Mouse (Mus musculus) spleen, adult 2 months (tissue): ENCODE results near the gene Muc4. TPM values are rescaled to one million over a fixed set of nuclear protein-coding genes. Genes with fewer than 3 reads are reported as not detected.

Experiments used
- DNase-seq, 2 experiments: peaks; one replicate each; pipeline versions ENCODE4 v3.0.0 to v3.0.0-alpha.2; 2012 to 2021; ENCODE audit warnings: low spot score in 2 of 2, low read depth in 1 of 2
- H3K27ac ChIP-seq: fragments of 200-500 bp; 2 replicates; pipeline ENCODE4 v1.5.1; 2012; ENCODE audit warnings: low read length, inconsistent platforms; ENCODE audit not compliant: insufficient read depth
- H3K27me3 ChIP-seq: fragments of 200-500 bp; 2 replicates; pipeline ENCODE4 v1.6.1; 2012; ENCODE audit warnings: mild to moderate bottlenecking, moderate library complexity, low read length, inconsistent platforms; ENCODE audit not compliant: control insufficient read depth, insufficient read depth
- H3K36me3 ChIP-seq: fragments of 200-500 bp; 2 replicates; pipeline ENCODE4 v1.6.1; 2012; ENCODE audit warnings: mild to moderate bottlenecking, low read length, inconsistent platforms; ENCODE audit not compliant: control insufficient read depth, insufficient read depth
- H3K4me1 ChIP-seq: fragments of 200-500 bp; 2 replicates; pipeline ENCODE4 v1.6.1; 2011; ENCODE audit warnings: inconsistent platforms; ENCODE audit not compliant: control insufficient read depth, insufficient read depth, insufficient read length
- H3K4me3 ChIP-seq: fragments of 200-500 bp; 2 replicates; pipeline ENCODE4 v1.5.1; 2011; ENCODE audit warnings: mild to moderate bottlenecking, inconsistent platforms; ENCODE audit not compliant: insufficient read depth, insufficient read length; ENCODE audit errors: extremely low read depth
- CTCF ChIP-seq: fragments of 200-500 bp; IDR thresholded peaks from 2 replicates; pipeline ENCODE4 v1.5.1; 2011; ENCODE audit warnings: mild to moderate bottlenecking, inconsistent platforms; ENCODE audit not compliant: insufficient read depth, insufficient read length, insufficient replicate concordance; ENCODE audit errors: extremely low read depth
- POLR2A ChIP-seq: fragments of 200-500 bp; IDR thresholded peaks from 2 replicates; pipeline ENCODE4 v1.6.1; 2011; ENCODE audit warnings: low read depth, low read length, inconsistent platforms
- WGBS: fragments of 180-500 bp; shearing (Covaris S2); methylation state at CpG from one replicate; pipeline ENCODE4 v1.1.7; 2018; 5-methylcytosine and 5-hydroxymethylcytosine counted together
- polyA plus RNA-seq: library from polyadenylated mRNA; depleted of rRNA; stranded (reverse); fragments of >200 nt; gene quantifications from 2 replicates; pipeline ENCODE4 v1.2.3, GENCODE M21; 2012; rRNA removed

The Muc4 gene
- polyA plus RNA-seq, result 0.06 and 0.07 TPM in 2 replicates

DNA sequence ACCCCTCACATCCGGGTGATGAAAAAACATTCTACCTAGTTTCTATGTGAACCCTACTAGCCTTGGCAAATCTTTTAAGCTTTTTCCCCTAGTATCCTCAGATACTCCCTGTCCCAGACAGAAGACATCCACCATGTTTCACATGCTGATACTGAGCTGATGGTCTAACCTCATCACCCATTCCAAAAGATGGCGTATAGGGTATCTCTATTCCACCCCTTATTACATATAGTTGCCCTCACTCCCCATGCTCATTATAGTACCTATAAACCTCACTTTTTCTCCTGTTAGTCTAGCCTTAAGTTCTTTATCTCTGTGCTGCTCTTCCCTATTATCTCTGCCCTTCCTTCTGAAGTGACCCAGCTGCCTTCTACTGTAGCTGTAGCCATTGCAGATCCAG lies at the start of gene Muc4:
Muc4 (plus strand) TSS at position 301 of the 400 bp plus-strand sequence.
- no peak within 1 kb of the TSS for H3K27ac ChIP-seq
- TF ChIP-seq POLR2A (no peak), CTCF (no peak)
- no peaks in the 10 kb centered on the region for H3K36me3 ChIP-seq
- H3K4me1 ChIP-seq, result no peaks in the 10 kb centered on the region
- no peak within 1 kb of the TSS for H3K4me3 ChIP-seq
- H3K27me3 ChIP-seq, result no peaks in the 10 kb centered on the region
- DNase-seq, result no peak
- 89% methylated on average over 2 of the region's 2 CpGs for WGBS

DNA sequence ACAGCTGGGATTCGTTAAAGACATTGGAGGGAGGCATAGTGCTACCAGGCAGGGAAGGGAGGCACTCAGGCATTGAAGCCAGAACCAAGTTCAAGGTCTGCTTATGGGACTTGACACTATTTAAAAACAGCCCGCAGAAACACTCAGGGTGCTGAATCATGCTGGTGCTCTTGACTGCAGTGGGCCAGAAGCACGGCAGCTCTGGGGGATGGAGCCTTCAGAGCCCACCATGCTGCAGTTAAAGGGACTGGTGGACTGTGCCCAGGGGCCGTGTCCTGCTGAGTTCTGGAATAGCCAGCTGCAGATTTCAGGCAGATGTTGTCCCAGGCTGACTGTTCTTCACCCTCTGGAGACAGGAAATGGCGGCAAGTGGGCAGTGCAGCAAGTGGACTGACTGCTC lies 49.7 kb upstream of the Muc4 start:
- no peak for TF ChIP-seq CTCF
- no peak for TF ChIP-seq POLR2A
- no peak overlapping the region for H3K27ac ChIP-seq

DNA sequence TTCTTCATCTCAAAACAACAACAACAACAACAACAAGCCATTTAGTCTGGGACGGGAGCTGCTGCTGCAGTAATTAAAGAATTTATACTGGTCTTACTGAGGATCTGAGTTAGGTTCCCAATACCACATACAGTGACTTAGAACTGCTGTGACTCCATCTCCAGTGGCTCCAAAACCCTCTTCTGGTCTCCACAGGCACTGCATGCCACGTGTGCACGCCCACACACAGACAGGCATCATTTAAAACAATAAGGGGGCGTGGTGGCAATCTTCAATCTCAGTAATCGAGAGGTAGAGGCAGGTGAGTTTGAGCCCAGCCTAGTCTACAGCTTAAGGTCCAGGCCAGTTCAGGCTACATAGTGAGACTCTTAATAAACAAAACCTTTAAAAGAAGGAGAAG lies 48.5 kb upstream of the Muc4 start:
- Histone ChIP-seq H3K4me3 (no peak overlapping the region), H3K36me3 (0 out of 2 replicates have a peak, but pooled peaks cover 3% of the 10 kb centered on the region), H3K27me3 (no peaks in the 10 kb centered on the region), H3K4me1 (no peaks in the 10 kb centered on the region), H3K27ac (no peak overlapping the region)
- TF ChIP-seq CTCF (no peak), POLR2A (no peak)
- no peak for DNase-seq
- 73% methylated on average over 5 of the region's 5 CpGs for WGBS

More for the DNA sequence above, 49.7 kb upstream of the Muc4 start:
- WGBS, result 62% methylated on average over 5 of the region's 5 CpGs
- H3K27me3 ChIP-seq, result no peaks in the 10 kb centered on the region
- H3K4me3 ChIP-seq, result no peak overlapping the region
- DNase-seq, result no peak
- no peaks in the 10 kb centered on the region for H3K4me1 ChIP-seq
- H3K36me3 ChIP-seq, result peaks cover 3% of the 10 kb centered on the region; the same call in 1 of the 2 replicates

DNA sequence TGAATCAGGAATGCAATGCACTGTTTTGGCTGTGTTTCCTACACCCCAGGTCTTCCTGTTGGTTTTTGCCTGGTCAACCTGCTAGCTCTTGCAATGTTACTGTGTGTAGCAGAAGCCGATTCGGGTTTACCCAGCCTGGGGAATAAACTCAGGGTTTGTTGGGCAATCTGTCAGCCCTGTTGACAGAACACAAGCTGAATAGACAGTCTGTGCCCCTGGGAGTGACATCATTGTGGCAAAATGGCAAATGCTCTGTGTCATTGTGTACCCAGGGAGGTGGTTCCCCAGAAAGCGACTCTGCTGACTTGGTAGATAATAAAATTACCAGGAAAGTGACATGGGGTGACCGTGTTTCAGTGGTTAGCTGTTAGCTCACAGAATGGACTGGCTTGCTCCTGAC lies 46.9 kb upstream of the Muc4 start:
- H3K4me3 ChIP-seq, result no peak overlapping the region
- no peak overlapping the region for H3K27ac ChIP-seq
- no peaks in the 10 kb centered on the region for H3K36me3 ChIP-seq
- TF ChIP-seq CTCF, result no peak
- no peak for TF ChIP-seq POLR2A
- no peak for DNase-seq
- 60% methylated on average over 4 of the region's 4 CpGs for whole genome bisulfite sequencing
- H3K27me3 ChIP-seq, result no peaks in the 10 kb centered on the region
- H3K4me1 ChIP-seq, result no peaks in the 10 kb centered on the region

GRCm38 (mm10) chr16:32689501-32689900 lies 46.2 kb upstream of the Muc4 start:
- DNase-seq, result peak; percentile 33 to 51
- H3K36me3 ChIP-seq, result no peaks in the 10 kb centered on the region
- peak; percentile 71; the same call in 1 of the 2 replicates for TF ChIP-seq CTCF
- TF ChIP-seq POLR2A, result no peak
- no peaks in the 10 kb centered on the region for H3K4me1 ChIP-seq
- no peak overlapping the region for H3K4me3 ChIP-seq
- H3K27ac ChIP-seq, result no peak overlapping the region
- H3K27me3 ChIP-seq, result no peaks in the 10 kb centered on the region
- 10% methylated on average over 9 of the region's 9 CpGs for WGBS

DNA sequence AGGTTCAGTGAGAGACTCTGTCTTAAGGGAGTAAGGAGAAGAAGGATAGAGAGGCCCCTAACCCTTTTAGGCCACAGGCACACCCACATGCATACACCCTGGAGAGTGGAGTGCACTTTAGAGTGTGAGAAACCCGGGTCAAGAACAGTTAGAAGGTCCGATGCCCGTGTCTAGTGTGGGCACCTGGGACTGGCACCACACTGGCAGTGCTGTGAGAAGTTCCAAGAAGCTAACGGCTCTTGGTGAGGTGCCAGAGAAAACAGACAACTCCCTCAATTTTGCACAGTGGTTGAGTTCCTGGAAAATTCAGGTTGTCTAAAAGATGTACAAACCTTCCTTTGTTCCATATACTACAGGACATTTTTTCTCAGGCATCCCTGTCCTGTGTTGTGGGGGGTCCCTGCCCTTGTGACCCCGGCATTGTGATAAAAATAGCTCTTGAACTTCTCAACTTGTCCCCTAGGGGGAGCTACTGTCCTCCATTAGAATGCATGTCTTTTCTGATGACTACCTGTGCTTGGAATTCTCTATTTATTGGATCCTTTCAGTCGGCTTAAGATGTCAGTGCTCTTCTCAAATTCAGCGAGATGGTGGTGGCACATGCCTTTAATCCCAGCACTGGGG lies 38.7 kb upstream of the Muc4 start:
- 25% methylated on average over 7 of the region's 7 CpGs for WGBS
- peak in 1 of 2 experiments; percentile 14 for DNase-seq
- no peak for TF ChIP-seq CTCF
- no peak for TF ChIP-seq POLR2A
- H3K4me3 ChIP-seq, result no peak overlapping the region
- no peaks in the 10 kb centered on the region for H3K27me3 ChIP-seq
- peaks cover 2% of the 10 kb centered on the region; the same call in 1 of the 2 replicates for H3K4me1 ChIP-seq
- no peak overlapping the region for H3K27ac ChIP-seq
- H3K36me3 ChIP-seq, result no peaks in the 10 kb centered on the region
